Mouse (Mus musculus): Measurements from ENCODE around the gene Rgs10. TPM values are rescaled to one million over a fixed set of nuclear protein-coding genes. Genes with fewer than 3 reads are reported as not detected.

Gene Rgs10
- polyA plus RNA-seq, 1 experiment from 2014 or later, result 265 TPM

GRCm38 (mm10) chr7:128410708-128411413, 7.7 kb downstream of the Rgs10 start:
- DNase-seq (ENCODE audit: low spot score), result no peak

DNA sequence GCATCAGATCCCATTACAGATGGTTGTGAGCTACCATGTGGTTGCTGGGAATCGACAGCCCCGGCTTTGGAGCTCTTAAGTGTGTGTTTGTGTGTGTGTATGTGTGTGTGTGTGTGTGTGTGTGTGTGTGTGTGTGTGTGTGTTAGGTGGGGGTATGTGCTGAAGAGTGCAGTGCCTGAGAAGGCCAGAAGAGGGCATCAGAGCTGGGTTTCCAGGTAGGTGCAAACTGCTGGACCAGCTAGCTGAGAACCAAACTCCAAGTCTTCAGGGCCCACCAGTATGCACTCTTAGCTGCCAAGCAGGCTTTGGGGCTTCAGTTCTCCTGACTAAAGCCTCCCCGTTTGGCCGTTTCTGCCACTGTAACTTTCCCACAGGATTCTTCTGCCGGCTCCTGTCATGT, 10.3 kb downstream of the Rgs10 start:
- DNase-seq (ENCODE audit: low spot score), result no peak

- DNase-seq (ENCODE audit: low spot score), result no peak
These were observed 14.6 kb downstream of the Rgs10 start for GRCm38 (mm10) chr7:128403988-128404387.

- no peak for DNase-seq (ENCODE audit: low spot score)
These were observed 15.0 kb downstream of the Rgs10 start for GRCm38 (mm10) chr7:128403586-128403985.

DNA sequence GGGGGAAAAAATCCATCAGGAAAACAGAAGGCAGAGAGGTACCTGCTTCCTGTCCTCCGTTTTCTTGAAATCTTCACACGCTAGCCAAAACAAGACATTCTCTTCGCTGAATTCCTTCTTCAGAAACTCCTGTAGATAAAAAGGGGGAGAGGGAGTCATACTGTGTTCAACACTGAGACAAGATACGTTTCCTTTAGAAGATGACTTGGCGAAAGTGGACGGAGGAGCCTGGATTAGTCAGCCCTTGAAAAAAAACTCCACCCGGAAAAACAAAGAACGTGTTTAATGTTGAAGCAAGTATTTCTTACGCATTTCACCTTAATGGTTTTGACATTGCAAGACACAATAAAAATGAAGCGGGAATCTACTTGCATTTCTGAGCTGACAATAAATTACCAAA, 15.4 kb downstream of the Rgs10 start:
- DNase-seq (ENCODE audit: low spot score), result no peak

DNA sequence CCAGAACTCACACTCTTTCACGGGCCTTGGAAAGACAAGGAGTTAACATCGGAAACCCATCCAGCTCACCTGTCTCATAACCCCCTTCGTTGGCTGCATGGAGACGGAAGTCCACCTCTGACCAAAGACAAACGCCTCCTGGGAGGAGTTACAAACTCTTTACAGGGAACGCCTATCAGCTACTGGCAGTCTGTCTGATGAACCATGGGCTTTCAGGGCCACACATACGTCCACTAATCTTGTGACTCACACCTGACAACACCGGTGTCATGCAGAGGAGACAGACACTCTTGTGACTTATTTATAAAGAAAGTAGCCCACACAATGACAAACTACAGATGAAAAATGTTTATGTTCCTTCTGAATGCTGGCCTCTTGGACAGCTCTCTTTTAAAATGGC, 16.0 kb downstream of the Rgs10 start:
- DNase-seq (ENCODE audit: low spot score), result no peak

DNA sequence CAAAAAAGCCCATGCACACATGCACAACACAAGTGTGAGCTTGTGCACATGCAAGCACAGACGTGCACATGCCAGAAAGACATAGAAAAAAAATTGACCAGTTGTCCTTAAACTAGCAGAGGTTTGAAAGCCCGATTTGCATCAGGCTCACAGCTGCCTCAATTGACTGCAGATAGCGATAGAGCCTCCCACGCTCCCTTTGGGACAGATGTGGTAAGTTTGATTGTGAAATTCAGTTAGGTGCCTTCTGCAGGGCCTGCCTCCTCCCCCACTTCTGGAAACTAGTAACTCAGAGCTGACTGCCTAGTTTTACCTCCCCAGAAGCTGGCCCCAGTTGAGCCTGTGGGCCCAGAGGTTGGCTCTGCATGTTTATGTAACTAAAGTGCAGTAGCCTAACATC, 19.9 kb downstream of the Rgs10 start:
- peak; percentile 72 for DNase-seq (ENCODE audit: low spot score)

DNA sequence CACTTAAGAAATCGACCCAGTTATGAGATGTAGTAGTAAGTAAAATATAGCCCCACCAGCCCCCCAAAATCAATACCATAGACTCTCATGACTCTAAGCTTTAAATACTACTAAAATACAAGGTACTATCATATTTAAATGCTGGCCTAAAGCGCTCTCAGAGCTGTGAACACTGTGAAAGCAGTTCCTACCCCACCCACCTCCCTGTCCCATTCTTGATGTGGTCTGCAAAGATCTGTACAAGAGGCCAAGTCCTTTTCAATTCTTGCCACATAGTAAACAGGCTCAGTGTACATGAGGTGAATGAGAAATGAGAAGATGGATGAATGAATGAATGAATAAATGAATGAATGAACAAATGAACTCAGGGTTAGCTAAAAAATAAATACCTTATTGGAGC, 21.5 kb downstream of the Rgs10 start:
- DNase-seq (ENCODE audit: low spot score), result no peak

DNA sequence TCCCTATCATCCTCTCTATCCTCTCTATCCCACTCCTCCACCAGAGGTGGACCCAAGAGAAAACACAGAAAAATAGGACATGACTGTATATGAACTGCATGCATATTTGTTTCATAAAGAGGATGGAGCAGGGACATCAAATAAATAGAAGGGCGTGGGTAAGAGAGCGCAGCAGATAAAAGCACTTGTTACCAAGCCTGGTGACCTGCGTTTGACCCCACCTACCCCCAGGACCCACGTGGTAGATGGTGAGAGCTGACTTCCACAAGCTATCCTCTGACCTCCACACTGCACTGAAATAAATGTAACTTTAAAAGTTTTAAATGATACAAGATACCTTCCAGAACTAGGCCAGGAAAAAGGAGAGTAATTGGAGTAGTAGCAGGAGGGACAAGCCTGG, 24.8 kb downstream of the Rgs10 start:
- no peak for DNase-seq (ENCODE audit: low spot score)

- no peak for DNase-seq (ENCODE audit: low spot score)
These were observed 25.6 kb downstream of the Rgs10 start for GRCm38 (mm10) chr7:128392972-128393314.

DNA sequence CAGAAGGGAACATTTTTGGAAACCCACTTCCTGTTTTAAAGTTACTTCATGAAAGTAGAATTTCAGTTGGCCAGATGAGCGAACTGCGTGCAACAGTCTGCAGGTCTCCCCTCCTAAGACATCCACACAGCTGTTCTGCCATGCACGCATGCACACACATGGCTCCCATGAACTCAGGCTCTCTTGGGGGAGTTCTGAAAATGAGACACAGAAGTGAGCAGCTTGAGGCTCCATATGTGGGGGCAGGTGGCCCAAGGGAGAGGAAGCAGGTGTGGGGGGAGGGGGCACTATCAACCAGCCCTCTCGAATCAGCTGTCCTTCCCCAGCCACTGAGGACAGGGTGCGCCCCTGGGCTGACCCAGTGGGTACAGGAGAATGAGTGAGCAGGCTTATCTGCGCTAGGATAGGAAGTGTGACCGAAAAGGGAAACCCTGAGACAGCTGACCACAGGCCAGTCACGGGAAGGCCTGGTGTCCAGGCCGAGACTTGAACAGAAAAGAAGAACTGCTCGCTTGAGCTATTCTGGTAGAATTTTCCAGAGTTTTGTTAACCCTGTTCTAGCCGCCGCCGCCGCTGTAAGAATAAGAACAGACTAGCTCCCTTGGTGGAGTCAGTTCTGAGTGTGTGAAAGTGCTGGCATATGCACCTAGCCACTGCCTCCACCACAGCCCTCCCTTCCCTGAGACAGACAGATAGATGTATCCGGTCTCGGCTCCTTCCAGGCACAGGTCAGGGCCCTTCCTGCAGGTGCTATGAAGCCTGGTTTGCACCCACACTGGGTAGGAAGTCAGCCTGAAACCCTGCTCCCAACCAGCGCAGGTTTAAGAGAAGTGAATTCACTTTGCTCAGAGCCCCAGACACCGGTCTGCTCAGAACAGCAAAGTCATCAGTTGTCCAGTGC, 26.2 kb downstream of the Rgs10 start:
- DNase-seq (ENCODE audit: low spot score), result peak; percentile 90

DNA sequence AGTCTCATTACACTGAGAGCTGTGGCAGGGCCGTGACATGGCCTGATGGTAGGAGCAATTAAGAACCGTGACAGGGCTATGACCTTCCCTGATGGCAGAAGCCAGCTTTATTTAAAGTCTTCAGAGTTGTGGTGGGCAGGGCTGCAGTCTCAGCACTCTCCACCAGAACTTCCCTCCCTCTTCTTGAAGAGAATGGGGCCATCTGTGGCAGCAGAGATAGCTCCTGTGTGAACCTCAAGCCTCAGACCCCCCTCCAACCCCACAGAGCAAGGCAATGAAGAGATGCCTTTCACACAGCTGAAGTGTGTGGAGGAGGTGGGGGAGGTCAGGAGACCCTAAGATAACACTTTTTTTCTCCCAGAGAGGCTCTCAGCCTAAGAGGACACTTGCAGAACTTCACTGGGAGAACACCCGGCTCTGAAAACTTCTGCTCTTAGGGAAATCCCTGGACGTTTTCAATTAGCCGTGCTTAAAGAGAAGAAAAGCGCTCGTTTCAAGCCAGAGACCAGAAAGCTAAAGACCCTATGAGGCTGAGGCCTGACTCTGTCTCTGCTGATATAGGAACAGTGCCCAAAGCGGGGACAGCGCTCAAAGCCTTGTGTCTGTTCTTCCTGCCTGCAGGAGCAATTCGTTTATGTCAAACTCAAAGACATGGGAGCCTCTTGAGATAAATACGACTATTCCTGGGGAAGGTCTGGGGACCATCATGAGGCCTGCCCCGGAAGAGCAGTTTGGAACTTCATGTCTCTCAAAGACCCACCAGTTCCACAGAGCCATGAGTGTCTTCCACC, 27.1 kb downstream of the Rgs10 start:
- DNase-seq (ENCODE audit: low spot score), result peak; percentile 69

DNA sequence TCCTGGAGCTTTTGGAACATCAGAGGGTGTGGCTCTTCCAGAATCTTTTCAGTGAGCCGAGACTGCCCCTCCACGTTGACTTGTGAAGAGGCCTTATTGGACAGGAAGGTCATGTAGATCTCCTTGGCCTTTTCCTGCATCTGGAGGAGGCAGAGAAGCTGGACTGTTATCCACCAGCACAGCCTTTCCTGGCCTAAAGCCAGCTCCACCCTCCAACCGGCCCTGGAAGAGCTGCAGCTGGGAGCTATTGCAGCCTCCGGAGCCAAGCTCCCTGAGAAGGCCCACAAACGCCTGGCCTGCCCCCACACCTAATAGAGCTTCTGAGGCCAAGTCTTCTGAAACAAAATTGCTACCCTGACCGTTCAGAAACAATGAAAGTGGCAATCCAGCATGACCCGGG, 29.6 kb downstream of the Rgs10 start:
- DNase-seq (ENCODE audit: low spot score), result no peak

GRCm38 (mm10) chr7:128383726-128384463, 34.7 kb downstream of the Rgs10 start:
- peak; percentile 84 for DNase-seq (ENCODE audit: low spot score)

DNA sequence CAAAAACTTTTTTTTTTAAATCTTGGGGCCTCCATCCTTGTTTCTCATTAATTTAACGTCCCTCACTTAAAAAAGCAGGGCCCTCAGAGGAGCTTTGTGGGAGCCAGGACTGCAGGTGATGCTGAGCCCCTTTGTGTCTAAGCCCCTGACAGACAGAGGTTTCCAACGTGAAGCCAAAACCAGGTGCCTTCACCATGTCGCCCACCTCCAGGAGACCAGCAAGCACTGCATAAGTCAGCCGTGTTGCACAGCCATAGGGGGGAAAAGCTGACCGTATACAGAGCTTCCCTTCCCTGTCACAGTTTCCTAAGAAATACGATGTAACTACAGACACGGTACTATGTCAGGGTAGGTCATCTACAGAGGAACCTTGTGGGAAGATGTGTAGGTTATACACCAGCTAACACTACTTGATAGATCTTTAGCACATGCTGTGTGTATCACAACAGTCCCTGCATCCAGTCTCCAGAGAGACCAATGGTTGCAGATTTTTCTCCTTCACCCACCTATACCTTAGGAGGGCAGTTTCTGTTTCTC, 35.3 kb downstream of the Rgs10 start:
- DNase-seq (ENCODE audit: low spot score), result no peak

DNA sequence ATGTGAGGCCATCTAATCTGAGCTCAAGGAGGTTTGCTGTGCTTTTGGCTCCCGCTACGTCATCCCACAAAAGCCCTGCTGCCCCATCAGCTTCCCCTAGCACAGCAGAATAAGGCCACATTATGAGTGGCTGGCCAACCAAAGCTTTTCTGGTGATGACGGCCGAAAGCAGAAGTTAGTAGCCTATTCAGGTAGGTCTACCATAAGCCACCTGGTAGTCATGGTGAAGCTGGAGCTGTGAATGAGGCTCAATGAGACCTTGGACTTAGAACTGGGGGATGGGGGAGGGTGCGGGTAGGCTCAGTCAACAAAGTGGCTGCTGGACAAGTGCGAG, 36.1 kb downstream of the Rgs10 start:
- no peak for DNase-seq (ENCODE audit: low spot score)

DNA sequence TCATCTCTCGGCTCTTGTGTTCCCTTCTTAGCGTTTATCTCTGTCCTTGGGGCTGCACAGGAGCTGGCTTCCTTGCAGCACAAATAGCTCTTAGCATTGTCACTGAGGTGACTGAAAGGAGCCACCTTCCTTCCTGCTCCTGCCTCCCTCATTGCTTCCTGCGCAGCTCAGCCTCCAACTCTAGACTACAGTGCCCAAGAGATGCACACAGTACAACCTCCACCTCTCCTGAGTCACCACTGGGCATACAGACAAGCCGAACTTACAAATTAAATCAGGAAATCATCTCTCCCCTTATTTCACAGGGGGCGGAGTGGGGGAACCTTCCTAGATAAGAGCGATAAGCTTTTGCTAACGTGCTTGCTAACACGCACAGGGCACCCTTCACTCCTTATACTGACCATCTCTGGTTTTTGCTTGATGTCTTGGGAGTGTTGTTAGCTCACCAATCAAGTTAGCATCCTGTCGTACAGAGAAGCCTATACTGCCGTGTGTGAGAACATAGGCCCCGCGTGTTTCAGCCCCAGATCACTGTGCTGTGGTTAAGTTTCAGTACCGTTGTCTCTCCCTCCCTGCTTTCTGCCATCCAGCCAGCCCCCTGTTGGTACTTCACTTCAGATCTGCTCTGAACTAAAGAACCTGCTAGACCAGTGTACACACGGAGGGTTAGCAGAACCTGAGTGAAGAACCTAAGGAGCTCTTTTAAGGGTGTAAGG, 36.6 kb downstream of the Rgs10 start:
- peak; percentile 59 for DNase-seq (ENCODE audit: low spot score)

GRCm38 (mm10) chr7:128381001-128381400, 37.6 kb downstream of the Rgs10 start:
- DNase-seq (ENCODE audit: low spot score), result no peak

DNA sequence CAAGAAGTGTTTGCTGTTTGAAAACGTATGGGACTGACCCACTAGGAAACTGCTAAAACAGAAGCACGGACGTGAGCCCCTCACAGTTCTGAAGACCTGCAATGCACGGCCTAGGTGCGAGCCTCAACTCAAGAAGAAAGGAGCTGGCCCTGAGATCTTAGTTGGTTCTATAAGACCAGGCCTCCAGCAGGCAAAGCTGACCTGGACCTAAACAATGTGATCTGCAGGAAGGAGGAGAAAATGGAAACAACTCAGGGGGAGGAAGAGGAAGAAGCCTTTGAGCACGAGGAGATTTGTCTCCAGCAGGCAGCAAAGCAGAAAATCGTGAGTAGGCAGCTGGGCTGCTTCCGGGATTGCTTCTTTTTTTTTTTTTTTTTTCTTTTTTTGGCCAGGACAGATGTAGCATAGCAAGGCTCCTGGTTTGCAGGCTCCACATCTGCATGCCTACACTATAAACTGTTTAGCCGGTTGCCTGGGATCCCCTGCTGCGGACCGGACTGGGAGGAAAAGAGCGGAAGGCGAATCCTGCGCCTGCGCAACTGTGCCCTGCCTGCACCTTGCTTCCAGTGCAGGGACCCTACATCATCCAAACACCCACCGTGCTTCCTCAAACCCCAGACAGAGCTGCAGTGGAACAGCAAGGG, 39.3 kb downstream of the Rgs10 start:
- peak; percentile 59 for DNase-seq (ENCODE audit: low spot score)

DNA sequence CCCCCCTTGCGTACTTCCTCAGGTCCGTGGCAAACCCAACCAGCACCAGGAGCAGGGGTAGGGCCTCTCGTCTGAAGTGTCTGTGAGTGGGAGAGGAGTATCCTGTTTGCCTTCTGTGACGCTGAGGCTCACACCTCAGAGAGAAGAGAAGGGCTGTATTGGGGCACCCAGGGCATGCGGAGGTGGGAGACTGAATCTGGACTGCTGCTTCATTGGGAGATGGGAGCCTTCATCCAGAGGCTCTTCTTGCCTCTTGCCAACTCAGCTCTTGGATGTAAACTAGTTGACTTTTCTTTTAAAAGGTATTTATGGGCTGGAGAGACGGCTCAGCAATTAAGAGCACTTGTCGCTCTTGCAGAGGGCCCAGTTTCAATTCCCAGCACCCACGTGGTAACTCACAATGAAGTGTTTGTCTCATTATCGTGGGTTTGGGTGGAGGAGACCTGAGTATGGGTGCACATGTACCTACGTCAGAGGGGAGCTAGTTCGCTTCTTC, 42.3 kb downstream of the Rgs10 start:
- DNase-seq (ENCODE audit: low spot score), result peak; percentile 52
